Mouse (Mus musculus) left cerebral cortex, postnatal 25 days (tissue): ENCODE results near the gene Nop9. TPM values are rescaled to one million over a fixed set of nuclear protein-coding genes. Genes with fewer than 3 reads are reported as not detected.
"Not testable (repeated sequence)": the region's sequence is repeated elsewhere in the genome, so short reads cannot be mapped to it uniquely, and the experiment has no call there.

Experiments
- DNase-seq, 2 experiments: peaks; one replicate each; pipeline ENCODE4 v3.0.0; 2022; ENCODE audit warnings: low spot score in 2 of 2, mixed read lengths in 1 of 2
- intact Hi-C: fragments of 180-260 bp; cut with DNase I; formaldehyde crosslinking; loops from one replicate; pipeline ENCODE4 v1.15.1; 2025
- total RNA-seq, 2 experiments: library from RNA; stranded (reverse); gene quantifications; 2 replicates each; pipeline ENCODE4 v1.2.3; 2021

Nop9 gene
- total RNA-seq, 2 experiments from 2014 or later: 12.7 to 14.0 TPM

GRCm38 (mm10) chr14:55724411-55724871 lies 21.1 kb upstream of the Nop9 start:
- intact Hi-C loops: loop anchor here (5.0 kb wide), 1 partner anchor 42 kb away; the partner anchor contains the start of gene Tinf2

GRCm38 (mm10) chr14:55726261-55726660 lies 19.2 kb upstream of the Nop9 start:
- intact Hi-C loops: no loop called here
- no peak for DNase-seq

More at GRCm38 (mm10) chr14:55724411-55724871, 21.1 kb upstream of the Nop9 start:
- no peak for DNase-seq

DNA sequence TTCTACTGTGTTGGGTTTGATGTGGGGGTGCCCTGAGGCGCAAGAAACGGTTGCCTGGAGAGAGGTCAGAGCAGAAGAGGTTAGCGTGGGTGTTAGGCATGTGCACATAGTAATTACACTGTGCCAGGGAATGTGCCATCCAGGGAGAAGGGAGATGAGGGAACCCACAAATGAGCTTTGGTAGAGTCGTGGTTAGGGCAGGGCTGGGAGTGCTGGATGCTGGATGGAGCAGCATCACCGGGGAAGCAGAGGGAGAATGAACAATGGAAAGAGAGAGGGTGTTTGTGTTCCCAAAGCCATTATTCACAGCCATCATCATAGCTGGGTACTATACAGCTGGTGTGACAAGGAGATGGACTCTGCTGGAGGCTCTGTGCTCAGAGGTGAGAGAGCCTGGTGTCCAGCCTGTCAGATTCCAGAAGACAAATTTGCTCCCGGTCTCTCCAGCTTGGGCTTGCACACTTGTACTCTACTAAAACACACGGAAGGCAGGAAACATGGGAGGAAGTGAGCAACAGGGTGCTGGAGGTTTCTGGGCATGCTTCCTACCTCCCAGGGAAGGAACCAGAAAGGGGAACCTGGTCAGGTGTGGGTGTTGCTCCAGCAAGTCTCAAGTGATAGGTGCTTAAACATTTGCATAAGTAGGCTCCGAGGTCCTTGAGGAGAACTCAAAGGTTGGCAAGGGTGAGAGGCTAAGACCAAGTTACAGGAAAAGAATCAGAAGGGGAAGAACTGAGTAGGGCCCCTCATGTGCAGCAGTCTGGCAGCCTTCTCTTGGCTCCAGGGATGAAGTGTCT lies 17.4 kb upstream of the Nop9 start:
- intact Hi-C loops: no loop called here
- DNase-seq: no peak

GRCm38 (mm10) chr14:55730116-55730515 lies 15.4 kb upstream of the Nop9 start:
- DNase-seq: no peak
- intact Hi-C loops: no loop called here

- intact Hi-C loops: no loop called here
- DNase-seq: peak; percentile 21 to 74
Observed at GRCm38 (mm10) chr14:55730531-55731032, 14.9 kb upstream of the Nop9 start.

DNA sequence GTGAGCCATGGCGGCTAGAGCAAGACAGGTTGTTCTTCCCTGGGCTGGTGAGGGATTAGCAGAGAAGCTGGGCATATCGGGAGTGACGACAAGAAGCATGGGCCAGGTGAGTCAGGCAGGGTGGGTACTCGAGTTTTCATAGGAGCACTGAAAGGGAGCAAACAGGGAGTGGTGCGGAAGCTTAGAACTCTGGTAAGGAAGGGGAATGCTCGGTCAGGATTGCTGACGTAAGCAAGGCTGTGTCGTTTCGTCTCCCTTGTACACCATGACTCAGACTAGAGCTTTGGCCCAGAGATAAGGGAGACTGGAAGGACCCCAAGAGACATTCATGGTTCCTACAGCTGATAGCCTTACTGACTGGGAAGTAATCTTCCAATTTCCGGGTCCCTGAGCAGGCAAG lies 11.6 kb upstream of the Nop9 start:
- intact Hi-C loops: no loop called here
- DNase-seq: no peak

- DNase-seq: no peak
- intact Hi-C loops: no loop called here
Observed at GRCm38 (mm10) chr14:55734869-55735268, 10.6 kb upstream of the Nop9 start.

- DNase-seq: no peak
- intact Hi-C loops: no loop called here
Observed at GRCm38 (mm10) chr14:55735334-55735733, 10.2 kb upstream of the Nop9 start.

- DNase-seq: no peak
- intact Hi-C loops: no loop called here
Observed at GRCm38 (mm10) chr14:55735758-55736157, 9.7 kb upstream of the Nop9 start.

DNA sequence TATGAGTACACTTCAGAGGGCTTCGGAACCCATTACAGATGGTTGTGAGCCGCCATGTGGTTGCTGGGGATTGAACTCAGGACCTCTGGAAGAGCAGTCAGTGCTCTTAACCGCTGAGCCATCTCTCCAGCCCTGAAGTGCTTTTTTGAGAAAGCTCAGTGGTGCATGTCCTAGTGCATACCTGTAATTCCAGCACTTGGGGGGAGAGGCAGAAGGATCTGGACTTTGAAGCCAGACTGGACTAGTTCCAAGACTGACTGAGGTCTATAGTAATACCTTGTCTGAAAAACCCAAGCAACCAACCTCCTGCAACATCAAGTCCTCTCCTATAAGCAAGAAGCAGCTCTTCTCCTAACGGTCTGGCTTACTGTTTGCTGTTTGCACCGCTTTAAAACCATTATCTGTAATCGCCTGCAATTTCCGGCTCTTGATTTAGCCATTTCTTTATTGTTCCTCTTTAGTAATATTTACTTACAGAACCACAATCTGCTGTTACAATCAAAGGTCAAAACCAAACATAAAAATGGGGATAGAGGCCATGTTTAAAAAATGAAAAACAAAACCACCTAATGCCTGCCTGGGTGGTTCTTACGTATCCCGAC lies 8.3 kb upstream of the Nop9 start:
- intact Hi-C loops: no loop called here
- no peak for DNase-seq

GRCm38 (mm10) chr14:55743711-55744110 lies 1.8 kb upstream of the Nop9 start:
- intact Hi-C loops: loop anchor here (1.0 to 2.0 kb wide), 2 partner anchors 21 to 114 kb away; partner anchors contain the start of gene Rabggta

DNA sequence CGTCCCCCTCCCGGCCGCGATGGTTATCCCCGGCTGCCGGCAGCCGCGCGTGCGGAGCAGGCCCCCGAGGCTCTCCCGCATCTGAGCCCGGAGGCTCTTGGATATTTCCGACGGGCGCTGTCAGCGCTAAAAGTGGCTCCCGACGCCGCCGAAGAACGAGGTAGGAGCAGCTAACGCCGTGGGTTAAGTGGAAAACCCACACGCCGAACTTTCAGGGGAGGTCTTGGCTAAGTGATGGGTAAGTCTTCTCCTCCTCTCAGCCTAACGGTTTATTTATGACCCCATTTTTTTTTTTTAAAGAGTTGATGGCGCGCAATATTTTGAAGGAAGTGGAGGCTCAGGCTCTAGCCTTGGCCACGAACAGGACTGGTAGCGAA lies 356 bp downstream of the Nop9 start:
- no peak for DNase-seq
- intact Hi-C loops: loop anchor here (1.0 kb wide), 1 partner anchor 64 kb away; no protein-coding TSS in a partner anchor

More at GRCm38 (mm10) chr14:55743711-55744110, 1.8 kb upstream of the Nop9 start:
- DNase-seq: peak; percentile 82 to 88

GRCm38 (mm10) chr14:55747051-55747847 lies 1.8 kb downstream of the Nop9 start:
- no peak for DNase-seq
- intact Hi-C loops: no loop called here

- intact Hi-C loops: no loop called here
- DNase-seq: no peak
Observed at GRCm38 (mm10) chr14:55757566-55757965, 12.1 kb downstream of the Nop9 start.

DNA sequence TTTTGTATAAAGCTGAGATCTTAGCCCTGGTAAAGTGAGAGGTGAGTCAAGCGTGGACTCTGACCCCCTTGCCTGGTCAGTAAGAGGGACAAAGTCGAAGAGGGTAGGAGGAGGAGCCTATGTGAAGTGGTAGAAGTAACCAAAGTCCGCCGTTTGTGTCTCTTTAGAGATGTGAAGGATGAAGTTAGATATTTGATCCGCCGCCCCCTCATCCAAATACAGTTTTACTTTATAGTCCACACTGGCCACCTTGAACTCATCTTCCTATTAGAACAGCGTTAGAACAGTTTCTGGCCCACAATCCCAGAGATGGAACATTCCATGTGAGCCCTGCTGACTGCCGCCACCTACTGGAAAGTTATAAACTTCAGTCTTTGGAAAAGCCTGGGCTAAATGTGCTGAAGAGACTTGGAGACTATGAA lies 12.9 kb downstream of the Nop9 start, which contains the start of gene Cideb:
Gene Cideb, minus strand, starts transcription at position 96 of the 422 bp plus-strand sequence.
- DNase-seq: peak in 1 of 2 experiments; percentile 62
- intact Hi-C loops: no loop called here

DNA sequence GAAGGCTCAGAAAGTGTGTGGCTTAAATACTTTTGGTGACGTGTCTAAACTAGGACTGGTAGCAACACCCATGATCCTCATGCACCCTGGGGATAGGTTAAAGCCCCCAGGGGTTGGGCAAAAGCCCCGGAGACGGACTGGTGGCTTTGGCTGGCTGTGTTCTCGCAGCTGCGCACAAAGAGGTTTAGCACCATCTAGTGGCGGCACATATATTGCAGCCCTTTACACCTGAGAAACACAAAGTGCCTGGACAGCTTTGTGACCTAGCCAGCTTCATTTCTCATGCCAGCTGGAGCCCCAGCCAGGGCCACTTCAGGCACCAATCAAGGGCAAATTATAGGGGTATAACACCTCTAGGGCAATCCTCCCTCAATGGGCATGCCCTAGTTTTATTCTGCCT lies 14.7 kb downstream of the Nop9 start:
- intact Hi-C loops: not testable (repeated sequence)
- peak; percentile 85 to 88 for DNase-seq

DNA sequence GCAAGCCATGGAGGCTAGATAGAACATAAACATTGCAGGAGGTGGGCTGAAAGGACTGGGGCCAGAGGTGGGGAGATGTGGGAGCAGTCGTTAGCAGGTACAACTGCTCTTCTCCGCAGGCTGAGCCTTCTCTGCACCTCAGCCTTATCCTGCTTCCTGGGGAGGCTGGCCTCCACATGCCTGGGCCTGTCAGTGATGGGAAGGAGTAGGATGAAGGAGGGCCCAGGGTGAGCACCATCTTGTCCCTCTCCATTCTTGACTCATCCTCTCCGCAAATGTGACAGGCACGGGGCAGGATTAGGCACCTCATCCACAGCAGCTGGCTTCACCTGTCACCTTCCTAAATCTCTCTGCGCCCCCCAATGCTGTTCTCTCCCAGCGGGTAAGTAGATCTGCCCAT lies 15.7 kb downstream of the Nop9 start, which contains the start of gene Ltb4r2:
Gene Ltb4r2, plus strand, starts transcription at position 266 of the 400 bp plus-strand sequence.
- intact Hi-C loops: no loop called here
- DNase-seq: no peak

GRCm38 (mm10) chr14:55762001-55762821 lies 16.7 kb downstream of the Nop9 start:
- peak; percentile 24 to 47 for DNase-seq
- intact Hi-C loops: no loop called here

GRCm38 (mm10) chr14:55763166-55763565 lies 17.7 kb downstream of the Nop9 start:
- intact Hi-C loops: no loop called here

More at GRCm38 (mm10) chr14:55763166-55763565, 17.7 kb downstream of the Nop9 start:
- DNase-seq: peak in 1 of 2 experiments; percentile 27
